Mouse (Mus musculus) heart, embryonic 11.5 days (tissue): ENCODE results near the gene C1qtnf9. TPM values are rescaled to one million over a fixed set of nuclear protein-coding genes. Genes with fewer than 3 reads are reported as not detected.

Source experiments
- ATAC-seq: fragments of 200-750 bp; cut with Nextera tagmentation; replicated peaks from 2 replicates; pipeline ENCODE4 v1.8.0; 2017; ENCODE audit warnings: moderate library complexity; ENCODE audit not compliant: insufficient number of reproducible peaks, low FRiP score, low TSS enrichment
- H3K27ac ChIP-seq: fragments of 300-500 bp; sonication (generic); 2 replicates; pipeline ENCODE4 v1.5.1; 2014; ENCODE audit warnings: mild to moderate bottlenecking, low read depth, low read length
- H3K27me3 ChIP-seq: fragments of 300-500 bp; sonication (generic); 2 replicates; pipeline ENCODE4 v1.6.1; 2014; ENCODE audit warnings: mild to moderate bottlenecking, low read length, mixed read lengths; ENCODE audit not compliant: control insufficient read depth, insufficient read depth
- H3K36me3 ChIP-seq: fragments of 300-500 bp; sonication (generic); 2 replicates; pipeline ENCODE4 v1.6.1; 2014; ENCODE audit warnings: mild to moderate bottlenecking, low read length, moderate library complexity, mixed read lengths; ENCODE audit not compliant: control insufficient read depth, insufficient read depth
- H3K4me1 ChIP-seq: fragments of 300-500 bp; sonication (generic); 2 replicates; pipeline ENCODE4 v1.6.1; 2014; ENCODE audit warnings: low read length; ENCODE audit not compliant: control insufficient read depth, insufficient read depth
- H3K4me2 ChIP-seq: fragments of 300-500 bp; sonication (generic); 2 replicates; pipeline ENCODE4 v1.6.1; 2014; ENCODE audit warnings: mild to moderate bottlenecking, moderate library complexity
- H3K4me3 ChIP-seq: fragments of 300-500 bp; sonication (generic); 2 replicates; pipeline ENCODE4 v1.5.1; 2014; ENCODE audit warnings: low read depth, low read length
- H3K9ac ChIP-seq: fragments of 300-500 bp; sonication (generic); 2 replicates; pipeline ENCODE4 v1.6.1; 2014; ENCODE audit warnings: mild to moderate bottlenecking, low read depth, low read length, moderate library complexity
- H3K9me3 ChIP-seq: fragments of 300-500 bp; sonication (generic); replicated peaks from 2 replicates; pipeline ENCODE4 v1.6.1; 2016; ENCODE audit warnings: low read length; ENCODE audit not compliant: control insufficient read depth
- WGBS: fragments of 180-500 bp; shearing (Covaris S2); extraction: QIAGEN DNeasy Blood & Tissue Kit; methylation state at CpG from one replicate; pipeline ENCODE4 v1.1.7; 2014; ENCODE audit not compliant: insufficient replicate concordance; 5-methylcytosine and 5-hydroxymethylcytosine counted together
- polyA plus RNA-seq: library from polyadenylated mRNA; unstranded; fragments of >200 nt; fragmentation: Nextera tagmentation; extraction: Ambion mirVana; gene quantifications from 2 replicates; pipeline ENCODE4 v1.2.1, GENCODE M21; 2014

Gene C1qtnf9
- polyA plus RNA-seq: not detected in 2 replicates

GRCm38 (mm10) chr14:60767884-60768283, at the start of gene C1qtnf9:
Gene C1qtnf9 (plus strand): TSS chr14:60768134.
- WGBS: 61% methylated on average over 4 of the region's 4 CpGs
- H3K4me2 ChIP-seq: no peak within 1 kb of the TSS
- no peak for ATAC-seq
- no peak within 1 kb of the TSS for H3K4me3 ChIP-seq
- no peak within 1 kb of the TSS for H3K9ac ChIP-seq
- H3K27me3 ChIP-seq: no peaks in the 10 kb centered on the region
- no peaks in the 10 kb centered on the region for H3K36me3 ChIP-seq
- no peak within 1 kb of the TSS for H3K27ac ChIP-seq
- H3K4me1 ChIP-seq: peaks cover 12% of the 10 kb centered on the region; the same call in 1 of the 2 replicates
- H3K9me3 ChIP-seq: no peaks in the 10 kb centered on the region

- Histone ChIP-seq H3K36me3 (no peaks in the 10 kb centered on the region), H3K4me1 (peaks cover 5% of the 10 kb centered on the region; the same call in 1 of the 2 replicates), H3K4me2 (no peak overlapping the region), H3K9me3 (no peaks in the 10 kb centered on the region), H3K9ac (no peak overlapping the region), H3K27me3 (no peaks in the 10 kb centered on the region), H3K4me3 (no peak overlapping the region), H3K27ac (no peak overlapping the region)
- 58% methylated on average over 8 of the region's 8 CpGs for WGBS
- ATAC-seq: no peak
These were observed 46.6 kb upstream of the C1qtnf9 start for GRCm38 (mm10) chr14:60721304-60721703.

GRCm38 (mm10) chr14:60721938-60722337, 46.0 kb upstream of the C1qtnf9 start:
- Histone ChIP-seq H3K9ac (no peak overlapping the region), H3K9me3 (no peaks in the 10 kb centered on the region), H3K36me3 (no peaks in the 10 kb centered on the region), H3K4me3 (no peak overlapping the region), H3K27me3 (no peaks in the 10 kb centered on the region), H3K4me1 (peaks cover 11% of the 10 kb centered on the region; the same call in 1 of the 2 replicates), H3K4me2 (no peak overlapping the region), H3K27ac (no peak overlapping the region)
- WGBS: 68% methylated on average over 3 of the region's 3 CpGs
- ATAC-seq: no peak

- peaks cover 25% of the 10 kb centered on the region for H3K4me1 ChIP-seq
- H3K27ac ChIP-seq: no peak overlapping the region
- WGBS: 45% methylated on average over 6 of the region's 6 CpGs
- H3K9ac ChIP-seq: no peak overlapping the region
- no peak overlapping the region for H3K4me3 ChIP-seq
- ATAC-seq: peak; percentile 57; the same call in 1 of the 2 replicates
- H3K27me3 ChIP-seq: no peaks in the 10 kb centered on the region
- no peaks in the 10 kb centered on the region for H3K36me3 ChIP-seq
- H3K4me2 ChIP-seq: no peak overlapping the region
- H3K9me3 ChIP-seq: no peaks in the 10 kb centered on the region
These were observed 41.8 kb upstream of the C1qtnf9 start for GRCm38 (mm10) chr14:60726091-60726490.

- peak overlapping the region; percentile 46 for H3K27ac ChIP-seq
These were observed 40.8 kb upstream of the C1qtnf9 start for GRCm38 (mm10) chr14:60727130-60727529.

GRCm38 (mm10) chr14:60732081-60732480, 35.9 kb upstream of the C1qtnf9 start:
- Histone ChIP-seq H3K4me3 (no peak overlapping the region), H3K4me2 (no peak overlapping the region), H3K4me1 (peaks cover 57% of the 10 kb centered on the region), H3K27ac (no peak overlapping the region), H3K27me3 (no peaks in the 10 kb centered on the region), H3K9me3 (no peaks in the 10 kb centered on the region), H3K36me3 (no peaks in the 10 kb centered on the region), H3K9ac (no peak overlapping the region)
- ATAC-seq: no peak
- 54% methylated on average over 6 of the region's 6 CpGs for WGBS

More at GRCm38 (mm10) chr14:60727130-60727529, 40.8 kb upstream of the C1qtnf9 start:
- H3K36me3 ChIP-seq: no peaks in the 10 kb centered on the region
- no peaks in the 10 kb centered on the region for H3K27me3 ChIP-seq
- 0 out of 2 replicates have a peak, but pooled peaks have one; percentile 18 for ATAC-seq
- H3K9ac ChIP-seq: peak overlapping the region; percentile 7; the same call in 1 of the 2 replicates
- 44% methylated on average over 4 of the region's 4 CpGs for WGBS
- no peak overlapping the region for H3K4me2 ChIP-seq
- peaks cover 28% of the 10 kb centered on the region for H3K4me1 ChIP-seq
- H3K9me3 ChIP-seq: no peaks in the 10 kb centered on the region
- H3K4me3 ChIP-seq: no peak overlapping the region

- Histone ChIP-seq H3K9ac (peak overlapping the region; percentile 81), H3K4me1 (peaks cover 54% of the 10 kb centered on the region), H3K27me3 (no peaks in the 10 kb centered on the region), H3K4me2 (peak overlapping the region; percentile 66), H3K36me3 (no peaks in the 10 kb centered on the region), H3K4me3 (peak overlapping the region; percentile 50), H3K27ac (peak overlapping the region; percentile 96), H3K9me3 (no peaks in the 10 kb centered on the region)
- WGBS: 3% methylated on average over 16 of the region's 16 CpGs
- no peak for ATAC-seq
These were observed 35.1 kb upstream of the C1qtnf9 start for GRCm38 (mm10) chr14:60732787-60733186.

GRCm38 (mm10) chr14:60733706-60734105, 34.2 kb upstream of the C1qtnf9 start:
- no peaks in the 10 kb centered on the region for H3K9me3 ChIP-seq
- WGBS: 8% methylated on average over 4 of the region's 4 CpGs
- H3K4me3 ChIP-seq: peak overlapping the region; percentile 50
- 0 out of 2 replicates have a peak, but pooled peaks have one; percentile 29 for ATAC-seq
- peak overlapping the region; percentile 66 for H3K4me2 ChIP-seq
- H3K9ac ChIP-seq: peak overlapping the region; percentile 81
- H3K27me3 ChIP-seq: no peaks in the 10 kb centered on the region
- H3K4me1 ChIP-seq: peaks cover 56% of the 10 kb centered on the region
- H3K27ac ChIP-seq: peak overlapping the region; percentile 96
- no peaks in the 10 kb centered on the region for H3K36me3 ChIP-seq

GRCm38 (mm10) chr14:60735206-60735605, 32.7 kb upstream of the C1qtnf9 start:
- Histone ChIP-seq H3K4me2 (peak overlapping the region; percentile 66), H3K27ac (peak overlapping the region; percentile 96), H3K4me3 (peak overlapping the region; percentile 50), H3K4me1 (peaks cover 64% of the 10 kb centered on the region), H3K9me3 (no peaks in the 10 kb centered on the region), H3K9ac (peak overlapping the region; percentile 60; the same call in 1 of the 2 replicates), H3K36me3 (no peaks in the 10 kb centered on the region), H3K27me3 (no peaks in the 10 kb centered on the region)
- no peak for ATAC-seq
- 35% methylated on average over 5 of the region's 5 CpGs for WGBS
